Mouse (Mus musculus): ENCODE measurements at regions not wholly inside any gene's neighbourhood (a gene's known extent, or its start where the extent isn't known, plus 50 kb on each side); places are given as distances from the start of the nearest gene placed in this dataset.

- Histone ChIP-seq H3K36me3 (replicated peaks; ENCODE audit: insufficient read depth, low read length) (no peaks in the 10 kb centered on the region), H3K27ac (ENCODE audit: low read depth) (no peak overlapping the region), H3K4me2 (ENCODE audit: low read depth, low read length) (peak overlapping the region; percentile 67), H3K4me1 (ENCODE audit: insufficient read depth) (peaks cover 6% of the 10 kb centered on the region), H3K9ac (replicated peaks) (no peak overlapping the region), H3K27me3 (ENCODE audit: insufficient read depth, low read length) (peaks cover 76% of the 10 kb centered on the region), H3K4me3 (ENCODE audit: low read depth, low read length) (peak overlapping the region; percentile 32), H3K9me3 (ENCODE audit: low read length) (no peaks in the 10 kb centered on the region)
- TF ChIP-seq EP300 (IDR thresholded peaks at IDR 0.05; ENCODE audit: low read depth) (no peak), CTCF (IDR thresholded peaks at IDR 0.05; ENCODE audit: low read depth) (no peak)
- DNase-seq (peak; percentile 34), ATAC-seq (peak; percentile 64)
- 2% methylated on average over 46 of the region's 46 CpGs for WGBS (ENCODE audit: insufficient replicate concordance)
Observed at GRCm38 (mm10) chr15:103102068-103102840, 64.6 kb downstream of the Smug1 start.

- TF ChIP-seq EP300 (IDR thresholded peaks at IDR 0.05; ENCODE audit: low read depth) (no peak), CTCF (IDR thresholded peaks at IDR 0.05; ENCODE audit: low read depth) (no peak)
- no peak for DNase-seq
- Histone ChIP-seq H3K9ac (replicated peaks) (no peak overlapping the region), H3K4me3 (ENCODE audit: low read depth, low read length) (no peak overlapping the region), H3K36me3 (replicated peaks; ENCODE audit: insufficient read depth, low read length) (no peaks in the 10 kb centered on the region), H3K4me2 (ENCODE audit: low read depth, low read length) (no peak overlapping the region), H3K4me1 (ENCODE audit: insufficient read depth) (peaks cover 6% of the 10 kb centered on the region), H3K27me3 (ENCODE audit: insufficient read depth, low read length) (peaks cover 72% of the 10 kb centered on the region), H3K9me3 (ENCODE audit: low read length) (no peaks in the 10 kb centered on the region), H3K27ac (ENCODE audit: low read depth) (no peak overlapping the region)
- WGBS (ENCODE audit: insufficient replicate concordance) = 61% methylated on average over 4 of the region's 4 CpGs
- ATAC-seq = no peak
Observed at GRCm38 (mm10) chr15:103100121-103100520, 66.8 kb downstream of the Smug1 start.

GRCm38 (mm10) chr15:103094457-103094856 lies 72.4 kb downstream of the Smug1 start:
- ATAC-seq (no peak), DNase-seq (no peak)
- TF ChIP-seq CTCF (IDR thresholded peaks at IDR 0.05; ENCODE audit: low read depth) (no peak), EP300 (IDR thresholded peaks at IDR 0.05; ENCODE audit: low read depth) (no peak)
- no peak overlapping the region for H3K4me2 ChIP-seq (ENCODE audit: low read depth, low read length)
- no peak overlapping the region for H3K27ac ChIP-seq (ENCODE audit: low read depth)
- no peaks in the 10 kb centered on the region for H3K4me1 ChIP-seq (ENCODE audit: insufficient read depth)
- no peak overlapping the region for H3K9ac ChIP-seq (replicated peaks)
- WGBS (ENCODE audit: insufficient replicate concordance) = 58% methylated on average over 7 of the region's 7 CpGs
- H3K9me3 ChIP-seq (ENCODE audit: low read length) = no peaks in the 10 kb centered on the region
- H3K36me3 ChIP-seq (replicated peaks; ENCODE audit: insufficient read depth, low read length) = no peaks in the 10 kb centered on the region
- H3K27me3 ChIP-seq (ENCODE audit: insufficient read depth, low read length) = peaks cover 33% of the 10 kb centered on the region; the same call in 1 of the 2 replicates
- no peak overlapping the region for H3K4me3 ChIP-seq (ENCODE audit: low read depth, low read length)

GRCm38 (mm10) chr15:103093655-103094054 lies 73.2 kb downstream of the Smug1 start:
- H3K4me3 ChIP-seq (ENCODE audit: low read depth, low read length) = no peak overlapping the region
- H3K27ac ChIP-seq (ENCODE audit: low read depth) = no peak overlapping the region
- no peak overlapping the region for H3K4me2 ChIP-seq (ENCODE audit: low read depth, low read length)
- H3K9ac ChIP-seq (replicated peaks) = no peak overlapping the region
- H3K9me3 ChIP-seq (ENCODE audit: low read length) = no peaks in the 10 kb centered on the region
- no peaks in the 10 kb centered on the region for H3K4me1 ChIP-seq (ENCODE audit: insufficient read depth)
- no peaks in the 10 kb centered on the region for H3K36me3 ChIP-seq (replicated peaks; ENCODE audit: insufficient read depth, low read length)
- WGBS (ENCODE audit: insufficient replicate concordance) = 66% methylated on average over 12 of the region's 12 CpGs
- ATAC-seq = no peak
- TF ChIP-seq EP300 (IDR thresholded peaks at IDR 0.05; ENCODE audit: low read depth) = no peak
- no peak for TF ChIP-seq CTCF (IDR thresholded peaks at IDR 0.05; ENCODE audit: low read depth)
- peaks cover 37% of the 10 kb centered on the region; the same call in 1 of the 2 replicates for H3K27me3 ChIP-seq (ENCODE audit: insufficient read depth, low read length)
- DNase-seq = no peak

- no peak overlapping the region for H3K4me2 ChIP-seq (ENCODE audit: low read depth, low read length)
- no peaks in the 10 kb centered on the region for H3K9me3 ChIP-seq (ENCODE audit: low read length)
- H3K4me3 ChIP-seq (ENCODE audit: low read depth, low read length) = no peak overlapping the region
- no peak overlapping the region for H3K9ac ChIP-seq (replicated peaks)
- TF ChIP-seq EP300 (IDR thresholded peaks at IDR 0.05; ENCODE audit: low read depth) = no peak
- peak; percentile 37; the same call in 1 of the 2 replicates for TF ChIP-seq CTCF (IDR thresholded peaks at IDR 0.05; ENCODE audit: low read depth)
- ATAC-seq (no peak), DNase-seq (no peak)
- H3K27ac ChIP-seq (ENCODE audit: low read depth) = no peak overlapping the region
- peaks cover 43% of the 10 kb centered on the region for H3K27me3 ChIP-seq (ENCODE audit: insufficient read depth, low read length)
- no peaks in the 10 kb centered on the region for H3K36me3 ChIP-seq (replicated peaks; ENCODE audit: insufficient read depth, low read length)
- H3K4me1 ChIP-seq (ENCODE audit: insufficient read depth) = no peaks in the 10 kb centered on the region
Observed at GRCm38 (mm10) chr15:103092496-103092895, 73.8 kb downstream of the Hoxc4 start.

GRCm38 (mm10) chr15:103090280-103091164 lies 71.8 kb downstream of the Hoxc4 start:
- Histone ChIP-seq H3K27me3 (ENCODE audit: insufficient read depth, low read length) (peaks cover 49% of the 10 kb centered on the region), H3K4me3 (ENCODE audit: low read depth, low read length) (no peak overlapping the region), H3K27ac (ENCODE audit: low read depth) (no peak overlapping the region), H3K4me2 (ENCODE audit: low read depth, low read length) (no peak overlapping the region), H3K9ac (replicated peaks) (no peak overlapping the region), H3K9me3 (ENCODE audit: low read length) (no peaks in the 10 kb centered on the region), H3K4me1 (ENCODE audit: insufficient read depth) (no peaks in the 10 kb centered on the region), H3K36me3 (replicated peaks; ENCODE audit: insufficient read depth, low read length) (no peaks in the 10 kb centered on the region)
- 35% methylated on average over 6 of the region's 6 CpGs for WGBS (ENCODE audit: insufficient replicate concordance)
- TF ChIP-seq EP300 (IDR thresholded peaks at IDR 0.05; ENCODE audit: low read depth) = no peak
- TF ChIP-seq CTCF (IDR thresholded peaks at IDR 0.05; ENCODE audit: low read depth) = no peak
- no peak for DNase-seq
- no peak for ATAC-seq
